Mouse (Mus musculus) kidney, postnatal 4 days (tissue): ENCODE measurements around the gene Drg1.

ENCODE experiments used
- DNase-seq, 2 experiments: peaks; one replicate each; pipeline ENCODE4 v3.0.0; 2021; ENCODE audit warnings: mixed read lengths in 2 of 2

Drg1 gene

GRCm38 (mm10) chr11:3266079-3266685 lies at the start of gene Drg1:
TSS of gene Drg1 (minus strand) at chr11:3266415.
- peak; percentile 96 to 98 for DNase-seq

GRCm38 (mm10) chr11:3314148-3314547 lies 47.9 kb upstream of the Drg1 start:
- DNase-seq: peak; percentile 79 to 85

- DNase-seq: no peak
Observed at GRCm38 (mm10) chr11:3313294-3313693, 47.1 kb upstream of the Drg1 start.

- DNase-seq: no peak
Observed at GRCm38 (mm10) chr11:3311586-3312347, 45.6 kb upstream of the Drg1 start.

- no peak for DNase-seq
Observed at GRCm38 (mm10) chr11:3310789-3311585, 44.8 kb upstream of the Drg1 start.

- DNase-seq: no peak
Observed at GRCm38 (mm10) chr11:3309884-3310283, 43.7 kb upstream of the Drg1 start.

GRCm38 (mm10) chr11:3307875-3308274 lies 41.7 kb upstream of the Drg1 start:
- no peak for DNase-seq

GRCm38 (mm10) chr11:3305821-3306220 lies 39.6 kb upstream of the Drg1 start:
- DNase-seq: no peak

- no peak for DNase-seq
Observed at GRCm38 (mm10) chr11:3302792-3303191, 36.6 kb upstream of the Drg1 start.

- DNase-seq: no peak
Observed at GRCm38 (mm10) chr11:3302385-3302784, 36.2 kb upstream of the Drg1 start.

- DNase-seq: no peak
Observed at GRCm38 (mm10) chr11:3301075-3301474, 34.9 kb upstream of the Drg1 start.

- no peak for DNase-seq
Observed at GRCm38 (mm10) chr11:3298813-3299185, 32.6 kb upstream of the Drg1 start.

- DNase-seq: no peak
Observed at GRCm38 (mm10) chr11:3297871-3298812, 31.9 kb upstream of the Drg1 start.

GRCm38 (mm10) chr11:3296056-3296455 lies 29.8 kb upstream of the Drg1 start:
- DNase-seq: no peak

- no peak for DNase-seq
Observed at GRCm38 (mm10) chr11:3294641-3295040, 28.4 kb upstream of the Drg1 start.

- no peak for DNase-seq
Observed at GRCm38 (mm10) chr11:3293361-3293760, 27.1 kb upstream of the Drg1 start.

- peak; percentile 72 to 80 for DNase-seq
Observed at GRCm38 (mm10) chr11:3292711-3293249, 26.6 kb upstream of the Drg1 start.

GRCm38 (mm10) chr11:3292062-3292421 lies 25.8 kb upstream of the Drg1 start:
- DNase-seq: peak; percentile 77 to 85

- peak; percentile 32 to 46 for DNase-seq
Observed at GRCm38 (mm10) chr11:3291311-3292061, 25.3 kb upstream of the Drg1 start.

GRCm38 (mm10) chr11:3290640-3291310 lies 24.6 kb upstream of the Drg1 start:
- DNase-seq: peak; percentile 63 to 74
